Mouse (Mus musculus) CH12.LX (cell line): ENCODE measurements around the gene Nid2. TPM values are rescaled to one million over a fixed set of nuclear protein-coding genes. Genes with fewer than 3 reads are reported as not detected.

Experiments
- DNase-seq: peaks from one replicate; pipeline ENCODE4 v3.0.0-alpha.2; 2013; ENCODE audit errors: extremely low read depth
- H3K27ac ChIP-seq: 2 replicates; pipeline ENCODE4 v1.5.1; 2012; ENCODE audit warnings: low read depth, mild to moderate bottlenecking, control low read depth, moderate library complexity; ENCODE audit not compliant: insufficient read depth
- H3K27me3 ChIP-seq: replicated peaks from 2 replicates; pipeline ENCODE3; 2012; ENCODE audit warnings: inconsistent platforms
- H3K36me3 ChIP-seq, 2 experiments: replicated peaks in 1 of 2; 2 replicates each; pipeline versions ENCODE3 to v1.6.1; 2012; ENCODE audit warnings: inconsistent platforms in 1 of 2, low read length in 1 of 2, mild to moderate bottlenecking in 1 of 2, mixed read lengths in 1 of 2, moderate library complexity in 1 of 2; ENCODE audit not compliant: control insufficient read depth in 1 of 2, insufficient read depth in 1 of 2
- H3K4me1 ChIP-seq, 2 experiments: 2 replicates each; pipeline ENCODE4 v1.6.1; 2012; ENCODE audit warnings: inconsistent platforms in 1 of 2, moderate library complexity in 1 of 2; ENCODE audit not compliant: insufficient read depth in 2 of 2, control insufficient read depth in 1 of 2
- H3K4me2 ChIP-seq: 2 replicates; pipeline ENCODE4 v1.6.1; 2012; ENCODE audit warnings: low read depth, mild to moderate bottlenecking, control low read depth; ENCODE audit not compliant: poor library complexity, insufficient read depth, severe bottlenecking
- H3K4me3 ChIP-seq, 3 experiments: fragments of 150-350 bp in 1 of 3; sonication (generic) in 1 of 3; replicated peaks in 1 of 3; 2 replicates each; pipeline versions ENCODE3 to v1.5.1; 2011 to 2012; ENCODE audit warnings: low read depth in 2 of 3, low read length in 2 of 3, mild to moderate bottlenecking in 2 of 3, moderate library complexity in 2 of 3, control low read depth in 1 of 3, improper control_type of control experiment in 1 of 3, inconsistent platforms in 1 of 3, mixed read lengths in 1 of 3; ENCODE audit not compliant: poor library complexity in 1 of 3
- H3K79me2 ChIP-seq: replicated peaks from 2 replicates; pipeline ENCODE4 v1.6.1; 2012; ENCODE audit warnings: mild to moderate bottlenecking, moderate library complexity; ENCODE audit not compliant: control insufficient read depth, poor library complexity, insufficient read depth, severe bottlenecking; ENCODE audit errors: extremely low read depth
- H3K9ac ChIP-seq: 2 replicates; pipeline ENCODE4 v1.6.1; 2012; ENCODE audit warnings: low read depth, mild to moderate bottlenecking, control low read depth, moderate library complexity; ENCODE audit not compliant: insufficient read depth
- H3K9me3 ChIP-seq: replicated peaks from 2 replicates; pipeline ENCODE3; 2012; ENCODE audit warnings: low read length, inconsistent platforms, mixed read lengths
- BHLHE40 ChIP-seq: IDR thresholded peaks from 2 replicates; pipeline ENCODE4 v1.6.1; 2011; ENCODE audit warnings: mild to moderate bottlenecking, low read depth, low read length, improper control_type of control experiment
- CHD1 ChIP-seq: IDR thresholded peaks from 2 replicates; pipeline ENCODE4 v1.6.1; 2012; ENCODE audit warnings: low read depth, low read length, improper control_type of control experiment, inconsistent platforms
- CHD2 ChIP-seq: IDR thresholded peaks from 2 replicates; pipeline ENCODE4 v1.6.1; 2011; ENCODE audit warnings: low read length, improper control_type of control experiment
- CTCF ChIP-seq, 2 experiments: IDR thresholded peaks in 1 of 2; conservative IDR thresholded peaks in 1 of 2; 2 replicates each; pipeline ENCODE4 v1.5.1; 2011 to 2012; ENCODE audit warnings: low read depth in 2 of 2, low read length in 2 of 2, improper control_type of control experiment in 1 of 2, inconsistent platforms in 1 of 2, mild to moderate bottlenecking in 1 of 2, moderate library complexity in 1 of 2
- E2F4 ChIP-seq: IDR thresholded peaks from 2 replicates; pipeline ENCODE4 v1.6.1; 2011; ENCODE audit warnings: low read depth, low read length, improper control_type of control experiment; ENCODE audit not compliant: insufficient replicate concordance
- ELF1 ChIP-seq: IDR thresholded peaks from 2 replicates; pipeline ENCODE4 v1.6.1; 2014; ENCODE audit warnings: low read depth, mild to moderate bottlenecking, inconsistent platforms, low read length, improper control_type of control experiment
- ETS1 ChIP-seq: conservative IDR thresholded peaks from 2 replicates; pipeline ENCODE4 v1.6.1; 2012; ENCODE audit warnings: low read depth, mild to moderate bottlenecking, inconsistent platforms, low read length, improper control_type of control experiment, moderate library complexity
- HCFC1 ChIP-seq: IDR thresholded peaks from 2 replicates; pipeline ENCODE4 v1.6.1; 2012; ENCODE audit warnings: low read depth, mild to moderate bottlenecking, inconsistent platforms, low read length, improper control_type of control experiment
- JUN ChIP-seq: IDR thresholded peaks from 2 replicates; pipeline ENCODE4 v1.6.1; 2011; ENCODE audit warnings: low read depth, mild to moderate bottlenecking, low read length, improper control_type of control experiment, moderate library complexity; ENCODE audit not compliant: insufficient read depth
- JUND ChIP-seq: conservative IDR thresholded peaks from 2 replicates; pipeline ENCODE4 v1.6.1; 2011; ENCODE audit warnings: low read depth, low read length, improper control_type of control experiment
- NRF1 ChIP-seq: IDR thresholded peaks from 2 replicates; pipeline ENCODE4 v1.6.1; 2014; ENCODE audit warnings: low read depth, mild to moderate bottlenecking, inconsistent platforms, low read length, improper control_type of control experiment, moderate library complexity
- PAX5 ChIP-seq: IDR thresholded peaks from 2 replicates; pipeline ENCODE4 v1.6.1; 2012; ENCODE audit warnings: low read length, inconsistent platforms, mixed read lengths
- POLR2A ChIP-seq: IDR thresholded peaks from 2 replicates; pipeline ENCODE4 v1.6.1; 2011; ENCODE audit warnings: low read depth, mild to moderate bottlenecking, improper control_type of control experiment, low read length
- RAD21 ChIP-seq: IDR thresholded peaks from 2 replicates; pipeline ENCODE4 v1.6.1; 2011; ENCODE audit warnings: low read depth, mild to moderate bottlenecking, low read length, improper control_type of control experiment, moderate library complexity
- RCOR1 ChIP-seq: conservative IDR thresholded peaks from 2 replicates; pipeline ENCODE4 v1.6.1; 2012; ENCODE audit warnings: low read depth, mild to moderate bottlenecking, inconsistent platforms, low read length, improper control_type of control experiment
- SMC3 ChIP-seq: IDR thresholded peaks from 2 replicates; pipeline ENCODE4 v1.6.1; 2011; ENCODE audit warnings: low read depth, low read length, improper control_type of control experiment
- UBTF ChIP-seq: IDR thresholded peaks from 2 replicates; pipeline ENCODE4 v1.6.1; 2012; ENCODE audit warnings: low read depth, mild to moderate bottlenecking, inconsistent platforms, low read length, improper control_type of control experiment, moderate library complexity
- USF2 ChIP-seq: conservative IDR thresholded peaks from 2 replicates; pipeline ENCODE4 v1.6.1; 2011; ENCODE audit warnings: low read depth, low read length, improper control_type of control experiment
- ZNF384 ChIP-seq: IDR thresholded peaks from 2 replicates; pipeline ENCODE4 v1.6.1; 2012; ENCODE audit warnings: low read depth, low read length, improper control_type of control experiment, inconsistent platforms
- dilution Hi-C: fragments of 300-500 bp; cut with MboI; formaldehyde crosslinking; loops from 2 replicates; pipeline ENCODE4 v1.14.3; 2020; ENCODE audit warnings: low sequenced_read_pairs; ENCODE audit not compliant: extremely low pct_unique_long_range_greater_than_20kb, extremely low pct_ligation_motif_present
- in situ Hi-C: fragments of 300-500 bp; cut with MboI; formaldehyde crosslinking; loops from 3 replicates; pipeline ENCODE4 v1.14.3; 2019; ENCODE audit warnings: low sequenced_read_pairs, low pct_ligation_motif_present, low pct_unique_long_range_greater_than_20kb, mixed read lengths
- polyA plus RNA-seq: library from polyadenylated mRNA; unstranded; fragments of >175 nt; gene quantifications from 2 replicates; pipeline ENCODE4 v1.2.1, GENCODE M21; 2012; ENCODE audit warnings: low read depth; ENCODE audit not compliant: insufficient read length
- total RNA-seq, 2 experiments: library from RNA; depleted of rRNA; stranded (reverse); fragments of 300-350 nt in 1 of 2; fragments of >200 nt in 1 of 2; gene quantifications; 2 replicates each; pipeline ENCODE4 v1.2.3; 2012 to 2014

Gene Nid2
- total and polyA plus RNA-seq, 3 experiments = 0.58 to 2.1 (median 1.3) TPM

GRCm38 (mm10) chr14:19768648-19769047 is 17.6 kb downstream of the Nid2 start:
- dilution Hi-C loops = no loop called here
- no peak overlapping the region for H3K27ac ChIP-seq
- H3K79me2 ChIP-seq = no peaks in the 10 kb centered on the region
- in situ Hi-C loops = no loop called here
- no peak overlapping the region for H3K4me3 ChIP-seq
- H3K27me3 ChIP-seq = no peaks in the 10 kb centered on the region
- TF ChIP-seq CHD2 = no peak
- no peak for TF ChIP-seq CHD1
- H3K36me3 ChIP-seq = no peaks in the 10 kb centered on the region
- H3K9me3 ChIP-seq = no peaks in the 10 kb centered on the region
- no peak for DNase-seq
- peaks cover 2 to 30% of the 10 kb centered on the region in 2 experiments; a peak in 2 of 4 replicates for H3K4me1 ChIP-seq
- no peak overlapping the region for H3K9ac ChIP-seq
- H3K4me2 ChIP-seq = no peak overlapping the region

- Histone ChIP-seq H3K79me2 (no peaks in the 10 kb centered on the region), H3K9ac (no peak overlapping the region), H3K4me3 (no peak overlapping the region), H3K4me1 (peaks cover 2 to 30% of the 10 kb centered on the region in 2 experiments; a peak in 2 of 4 replicates), H3K27me3 (no peaks in the 10 kb centered on the region), H3K4me2 (no peak overlapping the region), H3K27ac (no peak overlapping the region), H3K9me3 (no peaks in the 10 kb centered on the region), H3K36me3 (no peaks in the 10 kb centered on the region)
- dilution Hi-C loops = no loop called here
- in situ Hi-C loops = no loop called here
- TF ChIP-seq HCFC1 (no peak), NRF1 (no peak), RAD21 (no peak), ELF1 (no peak), CHD1 (no peak), ZNF384 (no peak), E2F4 (no peak), JUN (no peak), USF2 (no peak), RCOR1 (no peak), POLR2A (no peak), SMC3 (no peak), ETS1 (no peak), BHLHE40 (no peak), UBTF (no peak), CHD2 (no peak), PAX5 (no peak), JUND (no peak), CTCF (conservative IDR thresholded peaks at IDR 0.05 in 1 of 2, IDR thresholded peaks at IDR 0.05 in 1 of 2; ENCODE audit: low read depth in 2 of 2, low read length in 2 of 2) (no peak)
- no peak for DNase-seq
Observed at GRCm38 (mm10) chr14:19769441-19770200, 18.6 kb downstream of the Nid2 start.
